Mouse (Mus musculus) small intestine, adult 2 months (tissue): ENCODE data around the gene Adipor1. TPM values are rescaled to one million over a fixed set of nuclear protein-coding genes. Genes with fewer than 3 reads are reported as not detected.

ENCODE experiments used
- H3K27ac ChIP-seq: fragments of 200-500 bp; 2 replicates; pipeline ENCODE4 v1.5.1; 2012; ENCODE audit warnings: low read depth, low read length, control low read depth, inconsistent platforms; ENCODE audit not compliant: insufficient read depth
- H3K27me3 ChIP-seq: fragments of 200-500 bp; 2 replicates; pipeline ENCODE4 v1.6.1; 2012; ENCODE audit warnings: mild to moderate bottlenecking, moderate library complexity, low read length, inconsistent platforms; ENCODE audit not compliant: control insufficient read depth, insufficient read depth
- H3K36me3 ChIP-seq: fragments of 200-500 bp; 2 replicates; pipeline ENCODE4 v1.6.1; 2012; ENCODE audit warnings: mild to moderate bottlenecking, low read length, control low read depth, inconsistent platforms; ENCODE audit not compliant: control insufficient read depth, insufficient read depth
- H3K4me1 ChIP-seq: fragments of 200-500 bp; 2 replicates; pipeline ENCODE4 v1.6.1; 2012; ENCODE audit warnings: low read length, inconsistent platforms, mixed read lengths; ENCODE audit not compliant: control insufficient read depth, insufficient read depth, insufficient read length
- H3K4me3 ChIP-seq: fragments of 200-500 bp; 2 replicates; pipeline ENCODE4 v1.5.1; 2012; ENCODE audit warnings: low read depth, mild to moderate bottlenecking, control low read depth, inconsistent platforms, low read length, moderate library complexity
- CTCF ChIP-seq: fragments of 200-500 bp; IDR thresholded peaks from 2 replicates; pipeline ENCODE4 v1.5.1; 2012; ENCODE audit warnings: low read depth, mild to moderate bottlenecking, control low read depth, inconsistent platforms, low read length, moderate library complexity, mixed read lengths; ENCODE audit not compliant: insufficient replicate concordance, insufficient read length; ENCODE audit errors: extremely low read depth
- POLR2A ChIP-seq: fragments of 200-500 bp; IDR thresholded peaks from 2 replicates; pipeline ENCODE4 v1.6.1; 2012; ENCODE audit warnings: low read depth, mild to moderate bottlenecking, control low read depth, inconsistent platforms, low read length, moderate library complexity
- WGBS: fragments of 180-500 bp; shearing (Covaris S2); methylation state at CpG from one replicate; pipeline ENCODE4 v1.1.7; 2018; 5-methylcytosine and 5-hydroxymethylcytosine counted together
- polyA plus RNA-seq: library from polyadenylated mRNA; depleted of rRNA; stranded (reverse); fragments of >200 nt; gene quantifications from 2 replicates; pipeline ENCODE4 v1.2.3, GENCODE M21; 2012; rRNA removed

Adipor1 gene
- polyA plus RNA-seq, 1 experiment, result 97.7 TPM

GRCm38 (mm10) chr1:134456060-134456459 lies 40.9 kb downstream of the Adipor1 start:
- Histone ChIP-seq H3K4me1 (no peaks in the 10 kb centered on the region), H3K27me3 (no peaks in the 10 kb centered on the region), H3K4me3 (no peak overlapping the region), H3K27ac (no peak overlapping the region), H3K36me3 (peaks cover 8% of the 10 kb centered on the region; the same call in 1 of the 2 replicates)
- TF ChIP-seq POLR2A, result no peak
- TF ChIP-seq CTCF, result no peak
- 15% methylated on average over 5 of the region's 5 CpGs for WGBS

GRCm38 (mm10) chr1:134458139-134458727 lies 43.1 kb downstream of the Adipor1 start:
- Histone ChIP-seq H3K27ac (no peak overlapping the region), H3K4me1 (no peaks in the 10 kb centered on the region), H3K27me3 (no peaks in the 10 kb centered on the region), H3K4me3 (no peak overlapping the region), H3K36me3 (peaks cover 15% of the 10 kb centered on the region)
- TF ChIP-seq CTCF (no peak), POLR2A (no peak)
- 91% methylated on average over 7 of the region's 7 CpGs for WGBS

GRCm38 (mm10) chr1:134460294-134461284 lies 45.4 kb downstream of the Adipor1 start:
- no peaks in the 10 kb centered on the region for H3K27me3 ChIP-seq
- H3K4me3 ChIP-seq, result no peak overlapping the region
- H3K27ac ChIP-seq, result no peak overlapping the region
- no peaks in the 10 kb centered on the region for H3K4me1 ChIP-seq
- H3K36me3 ChIP-seq, result peaks cover 22% of the 10 kb centered on the region
- TF ChIP-seq CTCF (no peak), POLR2A (no peak)
- 100% methylated on average over 1 of the region's 1 CpGs for WGBS

Other genes starting within 250 kb of the Adipor1 start
- gene Chil1, start 233.2 kb upstream of the Adipor1 start, polyA plus RNA-seq, result 0.46 and 0.88 TPM in 2 replicates
- gene Mybph, start 221.9 kb upstream of the Adipor1 start, polyA plus RNA-seq, result 0.05 and 0.08 TPM in 2 replicates
- gene Adora1, start 179.9 kb upstream of the Adipor1 start, polyA plus RNA-seq, result 1.2 and 3.5 TPM in 2 replicates
- not detected in 2 replicates for gene Myog, start 125.4 kb upstream of the Adipor1 start, polyA plus RNA-seq
- 5.9 and 8.9 TPM in 2 replicates for gene Ppfia4, start 82.5 kb upstream of the Adipor1 start, polyA plus RNA-seq
- gene Tmem183a, start 53.4 kb upstream of the Adipor1 start, polyA plus RNA-seq, result 82.6 and 133 TPM in 2 replicates
- gene 4933406M09Rik, start 29.4 kb upstream of the Adipor1 start, polyA plus RNA-seq, result not detected in 2 replicates
- 11.8 and 17.8 TPM in 2 replicates for gene Cyb5r1, start 9.8 kb upstream of the Adipor1 start, polyA plus RNA-seq
- gene Klhl12, start 40.2 kb downstream of the Adipor1 start, polyA plus RNA-seq, result 1.2 and 2.3 TPM in 2 replicates
- gene Rabif, start 79.3 kb downstream of the Adipor1 start, polyA plus RNA-seq, result 5.8 and 8.5 TPM in 2 replicates
- gene Mgat4e, start 134.3 kb downstream of the Adipor1 start, polyA plus RNA-seq, result not detected in 2 replicates
- 3.8 and 10.8 TPM in 2 replicates for gene Kdm5b, start 144.8 kb downstream of the Adipor1 start, polyA plus RNA-seq
- gene Syt2, start 231.3 kb downstream of the Adipor1 start, polyA plus RNA-seq, result 1.2 and 3.0 TPM in 2 replicates